Mouse (Mus musculus): ENCODE measurements around the gene Zfp410. TPM values are rescaled to one million over a fixed set of nuclear protein-coding genes. Genes with fewer than 3 reads are reported as not detected.

The Zfp410 gene
- total and polyA plus RNA-seq, 3 experiments, result 45.5 to 189 (median 182) TPM

GRCm38 (mm10) chr12:84388774-84389400, 72.2 kb downstream of the Zfp410 start:
- DNase-seq (ENCODE audit: low read depth, low spot score), result no peak
- peaks cover 0 to 8% of the 10 kb centered on the region in 2 experiments; a peak in 3 of 4 replicates for H3K4me1 ChIP-seq (ENCODE audit: control insufficient read depth in 1 of 2, insufficient read depth in 2 of 2, low read length in 2 of 2)
- H3K27me3 ChIP-seq (ENCODE audit: control insufficient read depth in 1 of 2, insufficient read depth in 2 of 2, low read length in 2 of 2), result no peaks in the 10 kb centered on the region
- no peaks in the 10 kb centered on the region for H3K79me2 ChIP-seq (ENCODE audit: control insufficient read depth, insufficient read depth, low read length, poor library complexity)
- H3K4me3 ChIP-seq (ENCODE audit: control insufficient read depth in 1 of 2, insufficient read depth in 1 of 2, low read depth in 2 of 2, low read length in 2 of 2), result no peak overlapping the region
- no peak overlapping the region for H3K9ac ChIP-seq (ENCODE audit: control insufficient read depth, low read depth, low read length, poor library complexity, severe bottlenecking)
- H3K9me3 ChIP-seq (replicated peaks; ENCODE audit: insufficient read depth, low read length), result no peaks in the 10 kb centered on the region
- no peak overlapping the region for H3K27ac ChIP-seq (ENCODE audit: control insufficient read depth, low read depth, low read length)
- TF ChIP-seq JUND (IDR thresholded peaks at IDR 0.05; ENCODE audit: low read depth, low read length) (no peak), MAZ (IDR thresholded peaks at IDR 0.05; ENCODE audit: low read depth, low read length) (no peak), MAX (IDR thresholded peaks at IDR 0.05; ENCODE audit: low read length) (no peak), MEF2A (IDR thresholded peaks at IDR 0.05; ENCODE audit: extremely low read depth, insufficient replicate concordance, low read depth, low read length, poor library complexity, severe bottlenecking) (no peak), CHD1 (IDR thresholded peaks at IDR 0.05; ENCODE audit: low read depth, low read length) (no peak), UBTF (IDR thresholded peaks at IDR 0.05; ENCODE audit: borderline replicate concordance, insufficient read depth, low read depth, low read length) (no peak), HCFC1 (IDR thresholded peaks at IDR 0.05; ENCODE audit: low read depth, low read length) (no peak), ZMIZ1 (IDR thresholded peaks at IDR 0.05; ENCODE audit: low read depth, low read length) (no peak), POLR2A (IDR thresholded peaks at IDR 0.05; ENCODE audit: control insufficient read depth in 1 of 2, insufficient read depth in 1 of 2, low read depth in 1 of 2, low read length in 2 of 2, poor library complexity in 1 of 2) (no peak), USF2 (IDR thresholded peaks at IDR 0.05; ENCODE audit: borderline replicate concordance in 1 of 2, insufficient read depth in 1 of 2, low read depth in 1 of 2, low read length in 2 of 2) (no peak), TAL1 (IDR thresholded peaks at IDR 0.05; ENCODE audit: low read length) (no peak), MAFK (IDR thresholded peaks at IDR 0.05; ENCODE audit: borderline replicate concordance, low read depth, low read length) (no peak), MXI1 (IDR thresholded peaks at IDR 0.05; ENCODE audit: low read depth, low read length) (no peak), BHLHE40 (IDR thresholded peaks at IDR 0.05; ENCODE audit: borderline replicate concordance, low read depth, low read length) (no peak), MYB (IDR thresholded peaks at IDR 0.05; ENCODE audit: low read depth, low read length) (no peak), NRF1 (IDR thresholded peaks at IDR 0.05; ENCODE audit: insufficient read depth, low read depth, low read length, poor library complexity, severe bottlenecking) (no peak), CTCF (IDR thresholded peaks at IDR 0.05 in 2 of 3, conservative IDR thresholded peaks at IDR 0.05 in 1 of 3; ENCODE audit: control insufficient read depth in 1 of 3, insufficient read depth in 1 of 3, low read depth in 2 of 3, low read length in 3 of 3, poor library complexity in 1 of 3, severe bottlenecking in 1 of 3) (no peak)
- H3K36me3 ChIP-seq (ENCODE audit: control insufficient read depth in 1 of 2, insufficient read depth in 2 of 2, low read length in 2 of 2), result peaks cover 0 to 10% of the 10 kb centered on the region in 2 experiments; a peak in 2 of 4 replicates

DNA sequence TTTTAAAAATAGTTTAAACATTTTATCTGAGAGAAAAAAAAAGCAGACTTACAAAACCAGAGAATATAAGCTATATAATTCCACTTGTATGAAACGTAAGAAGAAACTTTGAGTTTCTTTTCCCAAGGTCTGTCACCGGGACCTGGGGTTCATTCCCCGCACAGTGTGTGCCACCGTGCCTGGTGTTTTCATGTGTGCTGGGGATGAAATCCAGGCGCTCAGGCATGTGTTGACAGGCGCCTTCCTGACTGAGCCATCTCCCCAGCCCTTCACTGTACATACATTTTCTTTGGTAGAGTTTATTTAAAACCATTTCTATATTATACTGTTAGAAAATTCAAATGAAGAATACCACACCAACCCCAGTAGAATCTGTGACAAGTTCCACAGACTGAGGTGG, 73.7 kb downstream of the Zfp410 start:
- Histone ChIP-seq H3K9ac (ENCODE audit: control insufficient read depth, low read depth, low read length, poor library complexity, severe bottlenecking) (no peak overlapping the region), H3K4me3 (ENCODE audit: control insufficient read depth in 1 of 2, insufficient read depth in 1 of 2, low read depth in 2 of 2, low read length in 2 of 2) (no peak overlapping the region), H3K9me3 (replicated peaks; ENCODE audit: insufficient read depth, low read length) (no peaks in the 10 kb centered on the region), H3K36me3 (ENCODE audit: control insufficient read depth in 1 of 2, insufficient read depth in 2 of 2, low read length in 2 of 2) (no peaks in the 10 kb centered on the region; a peak in 1 of 4 replicates), H3K4me1 (ENCODE audit: control insufficient read depth in 1 of 2, insufficient read depth in 2 of 2, low read length in 2 of 2) (no peaks in the 10 kb centered on the region; a peak in 1 of 4 replicates), H3K27me3 (ENCODE audit: control insufficient read depth in 1 of 2, insufficient read depth in 2 of 2, low read length in 2 of 2) (no peaks in the 10 kb centered on the region), H3K27ac (ENCODE audit: control insufficient read depth, low read depth, low read length) (no peak overlapping the region), H3K79me2 (ENCODE audit: control insufficient read depth, insufficient read depth, low read length, poor library complexity) (no peaks in the 10 kb centered on the region)
- DNase-seq (ENCODE audit: low read depth, low spot score), result no peak
- no peak for TF ChIP-seq NRF1 (IDR thresholded peaks at IDR 0.05; ENCODE audit: insufficient read depth, low read depth, low read length, poor library complexity, severe bottlenecking)

Data from MEL (cell line).